Mouse (Mus musculus): ENCODE measurements at regions not wholly inside any gene's neighbourhood (a gene's known extent, or its start where the extent isn't known, plus 50 kb on each side); places are given as distances from the start of the nearest gene placed in this dataset.

DNA sequence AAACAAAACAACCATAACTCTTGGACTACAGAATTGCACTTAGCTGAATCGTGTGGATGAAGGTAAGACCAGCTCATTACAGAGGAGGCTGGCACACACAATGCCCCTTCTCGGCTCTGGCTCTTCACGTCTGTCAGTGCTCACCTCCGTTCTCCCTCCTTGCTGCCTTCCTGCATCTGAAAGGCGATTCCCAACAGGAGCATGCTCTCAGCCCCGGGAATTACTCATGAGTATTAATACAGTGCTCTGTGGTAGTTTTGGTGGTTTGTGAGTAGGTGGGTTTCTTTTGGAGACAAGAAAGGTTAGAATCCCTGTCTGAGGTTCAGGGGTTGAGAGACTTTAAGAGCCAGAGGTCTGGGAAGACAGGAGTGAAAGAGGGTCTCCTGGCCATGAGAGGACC, 102.7 kb upstream of the Peli2 start:
- TF ChIP-seq CTCF (IDR thresholded peaks at IDR 0.05; ENCODE audit: insufficient read depth, low read length): no peak
- no peak for TF ChIP-seq POLR2A (IDR thresholded peaks at IDR 0.05; ENCODE audit: borderline replicate concordance, extremely low read depth, low read depth, low read length)

Measured in lung, adult 2 months (tissue).